Mouse (Mus musculus) lung, postnatal 4 days (tissue): ENCODE results near the gene Ankrd60.

Source experiments
- DNase-seq, 2 experiments: peaks; one replicate each; pipeline ENCODE4 v3.0.0; 2021

The Ankrd60 gene

GRCm38 (mm10) chr2:173577669-173578557 is at the start of gene Ankrd60:
TSS of gene Ankrd60 (minus strand) at chr2:173578365.
- DNase-seq = peak; percentile 37 to 41

GRCm38 (mm10) chr2:173625786-173626185 is 47.6 kb upstream of the Ankrd60 start:
- DNase-seq = no peak

DNA sequence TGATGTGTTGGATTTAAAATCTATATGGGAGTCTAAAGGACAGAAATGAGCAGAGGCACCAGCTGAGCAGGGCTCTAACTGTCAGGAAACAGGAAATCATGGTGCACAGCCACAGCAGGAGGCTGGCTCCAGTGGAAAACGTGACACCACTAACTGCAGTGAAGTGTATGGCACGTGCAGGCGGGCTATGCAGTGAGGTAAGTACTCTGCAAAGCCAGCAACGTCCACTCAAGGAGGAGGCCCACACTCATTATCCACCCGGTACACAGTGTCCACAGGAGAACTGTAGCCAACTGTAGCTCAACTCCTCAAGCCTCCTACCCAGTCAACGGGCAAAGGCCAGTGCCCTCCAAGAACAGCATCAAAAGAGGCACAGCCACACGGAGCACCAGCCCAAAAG is 46.5 kb upstream of the Ankrd60 start:
- DNase-seq = no peak

DNA sequence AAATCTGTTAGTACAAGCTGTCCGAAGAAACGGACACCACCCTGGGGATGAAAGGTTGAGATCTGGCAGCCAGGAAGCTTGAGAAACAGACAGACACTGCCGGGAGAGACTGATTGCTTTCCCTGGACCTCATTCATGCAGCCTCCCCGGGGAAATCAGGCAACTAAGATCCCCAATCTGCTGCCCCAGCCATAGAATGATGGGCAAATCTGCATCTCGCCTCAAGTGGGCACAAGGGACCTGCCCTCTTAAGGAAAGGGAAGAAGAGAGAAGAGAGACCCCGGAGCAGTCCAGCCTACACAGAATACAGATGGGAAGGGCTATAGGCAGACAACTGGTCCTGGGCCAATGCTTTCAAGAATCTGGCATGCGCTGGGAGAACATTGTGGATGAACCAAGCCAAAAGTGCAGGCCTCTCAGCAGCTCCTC is 44.0 kb upstream of the Ankrd60 start:
- DNase-seq = peak in 1 of 2 experiments; percentile 47

- DNase-seq = no peak
These were observed 42.5 kb upstream of the Ankrd60 start for GRCm38 (mm10) chr2:173620645-173621044.

DNA sequence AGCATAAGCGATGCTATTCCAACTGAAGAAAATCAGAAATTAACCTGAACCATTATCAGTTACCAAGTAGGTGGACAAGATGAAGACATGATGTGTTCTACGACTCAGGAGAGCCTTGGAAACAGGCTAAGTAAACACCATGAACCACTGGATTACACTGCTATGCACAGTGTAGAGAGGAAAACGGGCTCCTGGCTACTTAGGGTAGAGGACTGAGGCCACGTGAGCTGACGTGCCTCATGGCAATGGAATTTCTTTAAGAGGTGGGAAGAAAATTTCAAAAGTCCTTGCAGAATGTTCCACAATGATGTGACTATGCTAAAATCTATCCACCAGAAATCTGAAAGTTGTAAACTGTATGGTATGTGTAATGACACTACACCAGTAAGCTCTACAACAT is 41.0 kb upstream of the Ankrd60 start:
- DNase-seq = no peak

DNA sequence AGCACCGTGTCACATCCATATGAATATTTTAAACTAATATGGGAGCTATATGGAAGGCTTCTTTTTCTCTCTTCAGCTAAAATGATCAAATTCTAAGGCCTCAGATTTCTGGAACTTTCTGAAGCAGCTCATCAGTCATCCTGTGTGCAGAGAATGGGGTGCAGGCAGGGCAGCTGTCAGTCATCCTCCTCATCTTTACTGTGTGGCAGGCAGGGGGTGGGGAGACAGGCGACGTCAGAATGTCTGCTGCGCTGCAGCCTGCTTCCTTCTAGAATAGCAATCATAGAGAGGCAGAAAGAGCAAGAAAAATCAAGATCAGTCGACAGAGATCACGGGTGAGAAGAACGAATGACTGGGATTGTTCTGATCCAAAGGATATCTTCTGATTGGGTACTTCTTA is 38.0 kb upstream of the Ankrd60 start:
- DNase-seq = no peak

DNA sequence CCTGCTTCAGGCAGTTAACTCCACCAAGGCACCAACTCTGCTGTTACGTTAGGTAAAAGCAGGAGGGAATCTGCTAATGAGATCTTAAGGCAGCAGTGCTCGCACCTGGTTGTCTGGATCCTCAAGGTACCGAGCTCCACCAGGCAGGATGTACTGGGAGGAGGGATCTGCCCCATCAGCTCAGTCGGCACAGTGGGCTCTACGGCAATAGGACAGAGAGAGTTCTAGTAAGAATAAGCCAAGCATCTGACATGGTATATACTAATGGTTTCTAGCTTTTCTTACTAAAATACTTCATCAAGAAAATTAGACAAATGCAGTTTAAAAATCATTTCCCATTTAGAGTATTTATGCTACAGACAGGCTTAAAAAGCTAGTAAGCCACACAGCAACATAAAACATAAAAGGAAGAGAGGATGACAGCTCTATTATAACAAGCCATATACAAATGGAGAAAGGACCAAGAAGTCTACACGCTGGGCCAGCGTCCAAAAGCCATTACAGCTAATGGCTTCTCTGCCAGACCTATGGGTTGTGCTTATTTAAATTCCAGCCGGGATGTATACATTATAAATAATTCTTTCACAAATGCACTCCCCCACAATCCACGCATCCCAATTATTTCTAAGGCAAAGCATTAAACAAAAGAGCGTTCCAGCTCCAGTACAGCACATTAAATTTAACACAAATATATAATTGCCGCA is 37.4 kb upstream of the Ankrd60 start:
- DNase-seq = peak in 1 of 2 experiments; percentile 44

GRCm38 (mm10) chr2:173608020-173608958 is 30.1 kb upstream of the Ankrd60 start:
- DNase-seq = peak; percentile 81 to 91

- DNase-seq = peak in 1 of 2 experiments; percentile 17
These were observed 28.2 kb upstream of the Ankrd60 start for GRCm38 (mm10) chr2:173606415-173606804.

DNA sequence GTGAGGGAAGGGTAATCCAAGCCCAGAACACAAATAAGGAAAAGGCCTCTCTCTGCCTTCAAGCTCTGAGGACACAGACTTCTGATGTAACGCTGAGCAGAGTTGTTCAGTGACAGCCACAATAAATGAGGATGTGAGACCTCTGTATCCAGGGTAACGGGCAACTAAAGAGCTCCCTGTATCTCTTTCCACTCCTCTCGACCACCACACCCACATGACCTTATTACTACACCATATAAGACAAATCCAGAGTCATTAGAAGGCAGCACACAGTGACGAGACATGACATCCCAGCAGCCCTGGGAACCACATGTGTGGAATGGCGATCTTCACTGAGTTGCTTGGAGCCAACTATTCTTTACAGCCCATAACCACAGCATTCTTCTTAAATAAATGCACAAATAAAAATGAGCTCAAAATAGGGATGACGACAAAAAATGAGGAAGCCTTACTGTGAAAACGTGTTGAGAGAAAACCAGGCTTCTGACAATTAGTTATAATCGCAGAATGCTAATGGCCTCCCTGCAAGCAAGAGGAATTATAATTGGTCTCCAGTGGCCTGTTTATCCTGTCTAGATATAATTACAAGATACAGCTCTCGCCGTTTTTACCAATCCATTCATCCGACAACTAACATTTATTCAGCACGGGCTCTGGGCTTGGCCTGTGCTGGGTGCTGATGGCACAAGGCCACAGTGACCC is 27.7 kb upstream of the Ankrd60 start:
- no peak for DNase-seq

DNA sequence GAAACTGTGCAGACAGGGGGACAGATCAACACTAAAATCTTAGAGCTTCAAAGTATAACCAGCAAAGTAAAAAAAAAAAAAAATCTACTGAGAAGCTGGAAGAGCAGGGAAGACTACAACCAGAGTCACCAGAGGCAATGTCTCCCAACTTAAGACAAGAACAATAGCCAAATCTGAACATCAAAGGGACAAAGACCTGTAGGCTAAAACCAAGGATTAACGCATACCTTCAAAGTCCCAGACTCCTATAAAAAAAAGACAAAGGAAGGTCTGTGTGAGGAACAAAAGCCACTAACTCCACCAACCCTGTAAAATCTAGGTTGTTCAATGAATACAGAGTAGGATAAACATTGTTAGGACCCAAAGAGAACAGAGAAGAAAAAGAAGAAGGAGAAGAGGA is 23.7 kb upstream of the Ankrd60 start:
- no peak for DNase-seq

GRCm38 (mm10) chr2:173595374-173595781 is 17.2 kb upstream of the Ankrd60 start:
- peak; percentile 16 to 21 for DNase-seq

- peak in 1 of 2 experiments; percentile 17 for DNase-seq
These were observed 16.3 kb upstream of the Ankrd60 start for GRCm38 (mm10) chr2:173594313-173595063.

- no peak for DNase-seq
These were observed 15.7 kb upstream of the Ankrd60 start for GRCm38 (mm10) chr2:173593841-173594240.

- no peak for DNase-seq
These were observed 14.6 kb upstream of the Ankrd60 start for GRCm38 (mm10) chr2:173592781-173593180.

DNA sequence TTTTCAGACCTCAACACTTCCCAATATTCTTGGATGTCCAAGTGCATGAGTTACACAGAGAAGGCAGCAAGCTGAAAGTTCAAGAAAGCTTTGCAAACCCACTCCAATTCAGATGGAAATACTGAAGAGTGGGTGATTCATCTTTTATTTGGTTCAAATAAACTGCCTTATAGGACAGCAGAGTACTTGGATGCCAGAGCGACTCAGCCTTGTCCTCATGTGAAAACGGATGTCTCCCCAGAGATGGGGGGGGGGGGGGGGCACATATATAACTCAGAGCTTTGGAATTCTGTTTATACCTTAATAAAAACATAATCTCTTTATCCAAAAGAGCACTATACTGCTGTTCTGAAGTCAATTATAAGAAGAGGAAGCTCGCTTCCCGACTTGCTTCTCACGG is 9.2 kb upstream of the Ankrd60 start:
- DNase-seq = no peak

DNA sequence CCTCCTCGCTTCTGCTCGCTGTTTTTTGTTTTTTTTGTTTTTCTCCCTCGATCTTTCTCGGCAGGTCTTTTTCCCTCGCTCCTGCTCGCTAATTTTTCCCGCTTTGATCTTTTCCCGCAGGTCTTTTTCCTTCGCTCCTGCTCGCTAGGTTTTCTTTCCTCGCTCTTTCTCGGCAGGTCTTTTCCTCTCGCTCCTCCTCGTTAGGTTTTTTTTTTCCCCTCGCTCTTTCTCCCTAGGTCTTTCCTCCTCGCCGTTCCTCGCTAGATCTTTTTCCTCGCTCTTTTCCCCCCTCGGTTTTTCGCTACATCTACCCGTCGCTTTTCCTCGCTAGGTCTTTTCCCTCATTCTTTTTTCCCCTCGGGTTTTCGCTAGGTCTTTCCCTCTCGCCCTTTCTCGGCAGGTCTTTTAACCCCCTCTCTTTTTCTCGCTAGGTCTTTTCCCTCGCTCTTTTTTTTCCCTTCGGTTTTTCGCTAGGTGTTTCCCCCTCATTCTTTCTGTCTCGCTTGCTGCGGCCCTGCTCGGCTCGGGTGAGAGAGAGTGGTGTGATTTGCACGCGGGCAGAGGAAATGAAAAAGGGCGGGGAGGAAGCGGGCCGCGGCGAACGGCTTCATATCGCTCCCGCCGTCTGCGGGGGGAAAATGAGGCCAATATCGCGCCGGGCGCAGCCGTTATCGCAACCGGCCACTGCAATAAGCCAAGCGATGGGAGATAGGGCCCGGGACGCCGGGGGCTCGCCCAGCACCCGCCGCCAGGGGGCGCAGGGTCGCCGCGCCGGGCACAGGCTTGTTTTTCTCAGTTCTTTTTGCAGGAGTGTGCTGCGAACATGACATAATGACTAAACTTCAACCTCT is 8.2 kb upstream of the Ankrd60 start:
- peak; percentile 80 to 84 for DNase-seq

DNA sequence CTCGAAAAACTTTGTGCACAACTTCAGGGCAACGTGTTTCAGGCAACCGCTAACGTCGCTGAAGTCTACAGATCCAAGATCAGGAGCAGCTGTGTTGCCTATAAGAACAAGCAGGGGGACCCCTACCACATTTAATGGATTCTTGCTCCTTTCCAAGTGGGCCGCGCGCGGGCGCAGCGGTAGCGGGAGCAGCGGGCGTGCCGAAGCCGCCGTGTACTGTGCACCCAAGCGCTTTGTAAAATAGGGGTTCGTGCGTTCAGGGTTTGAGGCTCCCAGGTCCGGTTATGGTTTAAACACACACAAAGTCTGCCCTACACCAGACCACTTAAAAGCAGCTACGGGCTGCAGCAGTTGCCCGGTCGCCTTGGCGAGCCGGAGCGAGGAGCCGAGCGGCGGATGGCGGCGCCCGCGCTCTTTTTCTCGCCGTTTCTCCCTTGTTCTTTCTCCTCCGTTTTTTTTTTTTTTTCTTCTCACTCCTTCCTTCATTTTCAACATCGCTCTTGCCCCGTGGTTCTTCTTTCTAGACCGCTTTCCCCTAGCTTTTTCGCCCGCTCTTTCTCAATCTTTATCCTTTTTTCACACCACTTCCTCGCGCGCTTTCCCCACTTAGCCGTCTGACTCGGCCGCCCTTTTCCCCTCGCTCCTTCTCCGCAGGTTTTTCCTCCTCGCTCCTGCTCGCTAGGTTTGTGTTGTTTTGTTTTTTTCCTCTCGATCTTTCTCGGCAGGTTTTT is 7.4 kb upstream of the Ankrd60 start:
- peak; percentile 35 to 51 for DNase-seq

- peak in 1 of 2 experiments; percentile 12 for DNase-seq
These were observed 6.2 kb upstream of the Ankrd60 start for GRCm38 (mm10) chr2:173584361-173584760.
